Mouse (Mus musculus) layer of hippocampus, postnatal 10 days (tissue): ENCODE measurements around the gene Vmn1r23. TPM values are rescaled to one million over a fixed set of nuclear protein-coding genes. Genes with fewer than 3 reads are reported as not detected.
"Not testable (repeated sequence)": the region's sequence is repeated elsewhere in the genome, so short reads cannot be mapped to it uniquely, and the experiment has no call there.

Experiments
- DNase-seq, 2 experiments: peaks; one replicate each; pipeline ENCODE4 v3.0.0; 2021; ENCODE audit warnings: low spot score in 2 of 2
- long read RNA-seq: library from polyadenylated mRNA; stranded (forward); transcript quantifications from one replicate; pipeline ENCODE4 v2.0.0, GENCODE M21; 2023
- total RNA-seq, 2 experiments: library from RNA; stranded (reverse); gene quantifications; 2 replicates each; pipeline ENCODE4 v1.2.3; 2021

Gene Vmn1r23
- total RNA-seq: not detected
- long read RNA-seq: 0 reads

- DNase-seq: no peak
Measured at GRCm38 (mm10) chr6:57926738-57927137, at the start of gene Vmn1r23. Gene Vmn1r23 (minus strand): TSS chr6:57926838.

- DNase-seq: not testable (repeated sequence)
Measured at GRCm38 (mm10) chr6:57961403-57961802, 34.8 kb upstream of the Vmn1r23 start, which contains the start of gene Vmn1r24. Gene Vmn1r24 (minus strand): TSS chr6:57961503.

- DNase-seq: no peak
Measured at GRCm38 (mm10) chr6:57907928-57908327, 18.7 kb downstream of the Vmn1r23 start, which contains the start of gene Vmn1r22. Gene Vmn1r22 (minus strand): TSS chr6:57908028.

Other genes with a start within 250 kb of the Vmn1r23 start
- gene Pyurf, start 234.8 kb downstream of the Vmn1r23 start, total RNA-seq: 1 to 10 TPM; 6.4 to 7.0 TPM
- 100 to 1,000 TPM; 135 to 139 TPM for gene Lancl2, start 224.3 kb downstream of the Vmn1r23 start, total RNA-seq
- 10 to 100 TPM; 71.8 to 79.0 TPM for gene Vopp1, start 101.7 kb downstream of the Vmn1r23 start, total RNA-seq
- not detected for gene Vmn1r21, start 76.5 kb downstream of the Vmn1r23 start, total RNA-seq
- not detected for gene Vmn1r22, start 18.8 kb downstream of the Vmn1r23 start, total RNA-seq
- not detected for gene Vmn1r24, start 34.7 kb upstream of the Vmn1r23 start, total RNA-seq
- gene Vmn1r25, start 54.0 kb upstream of the Vmn1r23 start, total RNA-seq: not detected
- not detected for gene Vmn1r26, start 88.3 kb upstream of the Vmn1r23 start, total RNA-seq